Mouse (Mus musculus) ES-Bruce4 (cell line): ENCODE results near the gene Mprip.

Source experiments
- CTCF ChIP-seq: IDR thresholded peaks from one replicate; pipeline ENCODE4 v1.8.1; 2011; ENCODE audit warnings: low read depth, low read length
- EP300 ChIP-seq: IDR thresholded peaks from 2 replicates; pipeline ENCODE4 v1.6.1; 2011; ENCODE audit warnings: low read depth, low read length; ENCODE audit not compliant: insufficient read depth

DNA sequence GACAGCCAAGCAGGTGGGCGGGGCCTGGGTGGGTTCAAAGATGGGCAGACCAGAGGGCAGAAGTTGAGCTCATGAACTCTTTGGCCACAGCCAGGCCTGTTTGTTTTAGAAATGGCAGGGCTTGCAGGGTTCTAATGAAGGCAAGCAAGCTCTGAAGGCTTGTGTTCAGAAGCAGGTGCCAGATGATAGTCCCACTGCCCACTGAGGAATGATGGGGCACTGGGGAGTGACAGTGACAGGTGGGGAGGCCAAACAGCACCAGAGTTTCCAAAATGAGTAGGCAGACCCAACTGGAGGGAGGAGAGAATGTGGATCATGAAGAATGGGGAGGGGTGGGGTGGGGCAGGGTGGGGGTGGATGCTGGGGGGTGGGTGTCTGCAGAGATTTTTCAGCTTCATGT is 144.2 kb downstream of the Mprip start:
- no peak for TF ChIP-seq CTCF
- TF ChIP-seq EP300: no peak
